ENCODE assay signal across 17 mouse cellular contexts in genomic region chr12:52856104-52856503, GRCm38 (mm10).
DNase-seq lines count a peak whose midpoint lies in the region; ATAC-seq and TF ChIP-seq lines count a peak whose summit lies in the region.
"Had no signal": no experiment of that assay in that cellular context is flagged by ENCODE, and none has a peak within 500 bp of the region (broad histone marks: within the 10 kb centered on the region; RNA-seq: fewer than 3 reads in every experiment).

No protein-coding gene starts in this region.

- WGBS in heart, embryonic 10.5 days, result 92% methylated on average over 1 of the region's 1 CpGs
- WGBS in heart, embryonic 14.5 days, result 64% methylated on average over 1 of the region's 1 CpGs
- 41% methylated on average over 1 of the region's 1 CpGs for WGBS in heart, postnatal 0 days

- no peak for ATAC-seq in heart, embryonic 14.5 days (ENCODE audit: insufficient number of reproducible peaks, insufficient read depth, low FRiP score, low read depth)
- ATAC-seq in heart, postnatal 0 days (ENCODE audit: insufficient read depth, low read depth), result no peak
- ATAC-seq: forebrain, embryonic 13.5 days; hindbrain, postnatal 0 days had no signal

- no peaks in the 10 kb centered on the region for H3K36me3 ChIP-seq in heart, embryonic 10.5 days
- H3K36me3 ChIP-seq in heart, embryonic 14.5 days (ENCODE audit: control insufficient read depth, insufficient read depth, low read length), result no peaks in the 10 kb centered on the region
- H3K36me3 ChIP-seq in heart, postnatal 0 days (replicated peaks; ENCODE audit: control insufficient read depth, insufficient read depth, low read length), result no peaks in the 10 kb centered on the region
- H3K36me3 ChIP-seq: embryonic facial prominence, embryonic 10.5 days; hindbrain, embryonic 13.5 days had no signal

- TF ChIP-seq CTCF in heart, postnatal 0 days (IDR thresholded peaks at IDR 0.05; ENCODE audit: low read depth), result peak; percentile 14; the same call in 1 of the 2 replicates

- no peaks in the 10 kb centered on the region for H3K9me3 ChIP-seq in heart, embryonic 10.5 days
- H3K9me3 ChIP-seq in heart, embryonic 14.5 days (ENCODE audit: control insufficient read depth, low read length), result no peaks in the 10 kb centered on the region
- H3K9me3 ChIP-seq in heart, postnatal 0 days (replicated peaks; ENCODE audit: control insufficient read depth, low read length), result no peaks in the 10 kb centered on the region
- H3K9me3 ChIP-seq: embryonic facial prominence, embryonic 10.5 days; forebrain, embryonic 13.5 days; hindbrain, embryonic 13.5 days had no signal

- H3K27ac ChIP-seq in heart, embryonic 10.5 days, result no peak overlapping the region
- peak overlapping the region in 1 of 2 experiments; percentile 20; a peak in 1 of 4 replicates for H3K27ac ChIP-seq in heart, embryonic 14.5 days (replicated peaks in 1 of 2; ENCODE audit: control insufficient read depth in 1 of 2, insufficient read depth in 1 of 2, low read depth in 2 of 2, low read length in 2 of 2)
- H3K27ac ChIP-seq in heart, postnatal 0 days (ENCODE audit: low read depth), result peak overlapping the region; percentile 67
- H3K27ac ChIP-seq: embryonic facial prominence, embryonic 10.5 days; forebrain, embryonic 13.5 days; hindbrain, embryonic 13.5 days; hindbrain, postnatal 0 days had no signal

- no peaks in the 10 kb centered on the region for H3K27me3 ChIP-seq in heart, embryonic 10.5 days (ENCODE audit: insufficient read depth, poor library complexity, severe bottlenecking)
- H3K27me3 ChIP-seq in heart, embryonic 14.5 days (ENCODE audit: control insufficient read depth, insufficient read depth, low read length), result no peaks in the 10 kb centered on the region
- H3K27me3 ChIP-seq in heart, postnatal 0 days (ENCODE audit: control insufficient read depth, insufficient read depth, low read length), result no peaks in the 10 kb centered on the region
- H3K27me3 ChIP-seq: forebrain, embryonic 13.5 days; hindbrain, embryonic 13.5 days had no signal

- H3K4me2 ChIP-seq in heart, embryonic 14.5 days (ENCODE audit: low read length), result peak overlapping the region; percentile 68
- H3K4me2 ChIP-seq in heart, postnatal 0 days (ENCODE audit: low read depth, low read length), result peak overlapping the region; percentile 57
- H3K4me2 ChIP-seq: forebrain, embryonic 13.5 days; hindbrain, embryonic 13.5 days had no signal

- peaks cover 23% of the 10 kb centered on the region for H3K4me1 ChIP-seq in heart, embryonic 10.5 days
- peaks cover 18 to 36% of the 10 kb centered on the region in 2 experiments for H3K4me1 ChIP-seq in heart, embryonic 14.5 days (ENCODE audit: control insufficient read depth in 2 of 2, insufficient read depth in 2 of 2, low read length in 2 of 2)
- peaks cover 24% of the 10 kb centered on the region for H3K4me1 ChIP-seq in heart, postnatal 0 days (ENCODE audit: control insufficient read depth, insufficient read depth)

- no peak for TF ChIP-seq EP300 in heart, postnatal 0 days (IDR thresholded peaks at IDR 0.05; ENCODE audit: low read depth)

- H3K4me3 ChIP-seq in heart, embryonic 10.5 days, result peak overlapping the region; percentile 33
- H3K4me3 ChIP-seq in heart, embryonic 14.5 days (ENCODE audit: control insufficient read depth in 1 of 2, insufficient read depth in 1 of 2, low read depth in 1 of 2, low read length in 2 of 2), result peak overlapping the region; percentile 31 to 41; a peak in 3 of 4 replicates
- H3K4me3 ChIP-seq in heart, postnatal 0 days (ENCODE audit: low read depth, low read length), result peak overlapping the region; percentile 51
- H3K4me3 ChIP-seq: embryonic facial prominence, embryonic 10.5 days; forebrain, embryonic 13.5 days; hindbrain, embryonic 13.5 days had no signal

- peak overlapping the region; percentile 52 for H3K9ac ChIP-seq in heart, embryonic 14.5 days (ENCODE audit: low read length)
- H3K9ac ChIP-seq in heart, postnatal 0 days (replicated peaks; ENCODE audit: low read depth, low read length), result no peak overlapping the region; the same call in 1 of the 2 replicates
- H3K9ac ChIP-seq: forebrain, embryonic 13.5 days; hindbrain, embryonic 13.5 days had no signal

- DNase-seq in heart, embryonic 10.5 days (ENCODE audit: low spot score), result peak; percentile 65
- no peak for DNase-seq in heart, adult 18-20 months
- DNase-seq in heart, adult 9 months (ENCODE audit: low spot score in 2 of 2), result no peak
- DNase-seq in heart, postnatal 0 days (ENCODE audit: low spot score), result no peak
- no peak for DNase-seq in adrenal gland, adult 8-10 months
- DNase-seq: adrenal gland, adult 2 months; adrenal gland, postnatal 36 days; cerebellum, adult 2 months; cerebellum, postnatal 10 days; gastrocnemius, postnatal 10 days; kidney, adult 11 months; kidney, adult 9 months had no signal
